Mouse (Mus musculus) midbrain, postnatal 0 days (tissue): ENCODE results near the gene Prmt1. TPM values are rescaled to one million over a fixed set of nuclear protein-coding genes. Genes with fewer than 3 reads are reported as not detected.
A peak's percentile ranks its signal among the peaks of the same experiment; 100 is the strongest.

Experiments
- ATAC-seq: fragments of 200-750 bp; cut with Nextera tagmentation; 2 replicates; pipeline ENCODE4 v1.8.0; 2017; ENCODE audit warnings: moderate number of reproducible peaks, mild to moderate bottlenecking, moderate TSS enrichment, moderate library complexity; ENCODE audit not compliant: low FRiP score
- DNase-seq: peaks from one replicate; pipeline ENCODE4 v3.0.0-alpha.2; 2015; ENCODE audit warnings: low spot score
- H3K27ac ChIP-seq: fragments of 300-500 bp; sonication (generic); 2 replicates; pipeline ENCODE4 v1.5.1; 2014; ENCODE audit warnings: low read depth, mild to moderate bottlenecking, low read length, mixed read lengths
- H3K27me3 ChIP-seq: fragments of 300-500 bp; sonication (generic); 2 replicates; pipeline ENCODE4 v1.6.1; 2014; ENCODE audit warnings: low read length, control low read depth, mixed read lengths; ENCODE audit not compliant: insufficient read depth
- H3K36me3 ChIP-seq: fragments of 300-500 bp; sonication (generic); 2 replicates; pipeline ENCODE4 v1.6.1; 2014; ENCODE audit warnings: low read length, control low read depth, mixed read lengths; ENCODE audit not compliant: insufficient read depth
- H3K4me1 ChIP-seq: fragments of 300-500 bp; sonication (generic); 2 replicates; pipeline ENCODE4 v1.6.1; 2014; ENCODE audit warnings: mild to moderate bottlenecking, control low read depth, antibody characterized with exemption, low read length, mixed read lengths; ENCODE audit not compliant: insufficient read depth
- H3K4me2 ChIP-seq: fragments of 300-500 bp; sonication (generic); 2 replicates; pipeline ENCODE4 v1.6.1; 2014; ENCODE audit warnings: low read depth, mild to moderate bottlenecking, low read length, mixed read lengths; ENCODE audit not compliant: poor library complexity, severe bottlenecking
- H3K4me3 ChIP-seq: fragments of 300-500 bp; sonication (generic); 2 replicates; pipeline ENCODE4 v1.5.1; 2014; ENCODE audit warnings: low read depth, mild to moderate bottlenecking, low read length, moderate library complexity
- H3K9ac ChIP-seq: fragments of 300-500 bp; sonication (generic); replicated peaks from 2 replicates; pipeline ENCODE4 v1.6.1; 2014; ENCODE audit warnings: mild to moderate bottlenecking, low read length, moderate library complexity, mixed read lengths; ENCODE audit not compliant: poor library complexity, severe bottlenecking
- H3K9me3 ChIP-seq: fragments of 300-500 bp; sonication (generic); 2 replicates; pipeline ENCODE4 v1.6.1; 2016; ENCODE audit warnings: low read length, control low read depth
- CTCF ChIP-seq: IDR thresholded peaks from 2 replicates; pipeline ENCODE4 v1.5.1; 2016; ENCODE audit warnings: antibody characterized with exemption, mild to moderate bottlenecking
- WGBS: fragments of 180-500 bp; shearing (Covaris S2); extraction: QIAGEN DNeasy Blood & Tissue Kit; methylation state at CpG from one replicate; pipeline ENCODE4 v1.1.7; 2014; 5-methylcytosine and 5-hydroxymethylcytosine counted together
- polyA plus RNA-seq: library from polyadenylated mRNA; unstranded; fragments of >200 nt; fragmentation: Nextera tagmentation; extraction: Ambion mirVana; gene quantifications from 2 replicates; pipeline ENCODE4 v1.2.1, GENCODE M21; 2015
- total RNA-seq: library from RNA; depleted of rRNA; stranded (reverse); fragments of >200 nt; gene quantifications from 2 replicates; pipeline ENCODE4 v1.2.3, GENCODE M21; 2014

The Prmt1 gene
- total and polyA plus RNA-seq, 2 experiments from 2014 or later = 285 to 580 TPM

DNA sequence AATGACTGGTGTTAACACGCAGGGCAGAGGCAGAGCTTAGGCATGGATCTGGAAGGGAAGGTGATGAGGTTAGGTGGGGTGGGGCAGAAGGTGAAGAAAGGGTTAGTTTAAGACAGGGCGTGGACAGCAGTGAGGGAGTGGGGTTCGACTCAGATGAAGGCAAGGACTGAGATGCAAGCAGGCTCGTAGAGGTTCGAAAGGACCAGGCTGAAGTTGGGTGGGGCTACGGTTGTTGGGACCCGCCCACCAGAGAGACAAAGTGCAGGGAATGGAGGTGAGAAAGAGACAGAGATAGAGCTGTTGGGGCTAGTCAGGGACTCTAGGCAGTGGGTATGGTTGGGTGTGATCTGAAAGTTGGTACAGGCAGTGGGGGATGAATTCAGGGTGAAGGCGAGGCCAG, 24.0 kb downstream of the Prmt1 start:
- DNase-seq (no peak), ATAC-seq (no peak)
- Histone ChIP-seq H3K36me3 (peaks cover 46% of the 10 kb centered on the region), H3K9me3 (no peaks in the 10 kb centered on the region), H3K27me3 (no peaks in the 10 kb centered on the region), H3K4me3 (no peak overlapping the region), H3K27ac (no peak overlapping the region), H3K4me2 (no peak overlapping the region), H3K9ac (no peak overlapping the region), H3K4me1 (no peaks in the 10 kb centered on the region)
- TF ChIP-seq CTCF = no peak
- WGBS = 84% methylated on average over 8 of the region's 8 CpGs

DNA sequence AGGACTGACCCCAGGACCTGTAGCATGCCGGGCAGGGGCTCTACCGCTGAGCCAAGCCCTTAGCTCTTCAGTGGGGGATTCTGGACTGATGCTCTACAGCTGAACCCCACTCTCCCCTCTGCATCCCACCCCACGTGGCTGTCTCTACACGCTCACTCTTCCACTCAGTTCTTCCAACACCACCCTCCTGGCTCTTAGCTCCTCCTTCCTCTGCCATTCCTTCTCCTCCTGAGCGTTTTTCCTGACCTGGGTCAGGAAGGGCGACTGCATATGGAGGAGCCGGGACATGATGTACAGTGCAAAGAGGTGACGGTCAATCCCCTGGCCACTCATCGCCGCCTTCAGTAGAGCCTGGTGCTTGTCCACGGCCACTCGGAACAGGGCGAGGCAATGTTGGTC, 25.9 kb downstream of the Prmt1 start:
- WGBS = 94% methylated on average over 13 of the region's 13 CpGs
- TF ChIP-seq CTCF = no peak
- H3K36me3 ChIP-seq = peaks cover 40% of the 10 kb centered on the region

DNA sequence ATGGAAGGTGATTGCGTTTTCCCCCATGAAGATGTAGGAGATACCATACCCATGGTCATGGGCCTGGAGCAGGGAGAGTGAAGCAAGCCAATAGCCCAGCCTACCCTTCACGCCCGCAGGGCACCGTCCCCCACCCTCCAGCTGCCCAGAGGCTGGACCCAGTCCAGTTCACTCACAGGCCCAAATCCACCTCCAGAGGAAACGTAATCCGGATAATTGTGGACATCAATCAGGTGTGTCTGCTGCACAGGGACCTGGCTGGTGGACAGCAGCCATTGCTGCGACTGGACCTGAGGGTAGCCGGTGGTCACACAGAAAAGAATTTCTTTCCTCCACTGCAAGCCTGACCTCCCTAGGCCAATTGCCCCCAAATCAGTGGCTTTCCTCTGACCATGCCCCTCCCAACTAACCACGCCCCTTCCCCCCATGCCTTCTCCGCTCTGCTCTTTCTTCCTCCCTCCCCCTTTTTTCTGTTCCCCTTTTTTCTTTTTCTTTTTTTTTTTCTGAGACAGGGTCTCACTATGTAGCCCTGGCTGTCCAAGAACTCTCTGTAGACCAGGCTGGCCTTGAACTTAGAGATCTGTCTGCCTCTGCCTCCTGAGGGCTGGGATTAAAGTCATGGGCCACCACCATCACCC, 26.4 kb downstream of the Prmt1 start:
- Histone ChIP-seq H3K4me3 (no peak overlapping the region), H3K27ac (no peak overlapping the region), H3K27me3 (no peaks in the 10 kb centered on the region), H3K9ac (no peak overlapping the region), H3K4me1 (no peaks in the 10 kb centered on the region), H3K9me3 (no peaks in the 10 kb centered on the region), H3K4me2 (no peak overlapping the region), H3K36me3 (peaks cover 36% of the 10 kb centered on the region)
- TF ChIP-seq CTCF = no peak
- DNase-seq (no peak), ATAC-seq (no peak)
- WGBS = 90% methylated on average over 10 of the region's 10 CpGs

More for the DNA sequence above, 25.9 kb downstream of the Prmt1 start:
- Histone ChIP-seq H3K9me3 (no peaks in the 10 kb centered on the region), H3K4me1 (no peaks in the 10 kb centered on the region), H3K4me2 (no peak overlapping the region), H3K4me3 (no peak overlapping the region), H3K9ac (no peak overlapping the region), H3K27me3 (no peaks in the 10 kb centered on the region), H3K27ac (no peak overlapping the region)
- no peak for DNase-seq
- no peak for ATAC-seq

GRCm38 (mm10) chr7:44959281-44959680, 27.1 kb downstream of the Prmt1 start:
- Histone ChIP-seq H3K27me3 (no peaks in the 10 kb centered on the region), H3K4me3 (no peak overlapping the region), H3K27ac (no peak overlapping the region), H3K9ac (no peak overlapping the region), H3K4me1 (no peaks in the 10 kb centered on the region), H3K4me2 (no peak overlapping the region), H3K36me3 (peaks cover 33% of the 10 kb centered on the region), H3K9me3 (no peaks in the 10 kb centered on the region)
- ATAC-seq (no peak), DNase-seq (no peak)
- WGBS = 85% methylated on average over 8 of the region's 8 CpGs
- TF ChIP-seq CTCF = no peak

DNA sequence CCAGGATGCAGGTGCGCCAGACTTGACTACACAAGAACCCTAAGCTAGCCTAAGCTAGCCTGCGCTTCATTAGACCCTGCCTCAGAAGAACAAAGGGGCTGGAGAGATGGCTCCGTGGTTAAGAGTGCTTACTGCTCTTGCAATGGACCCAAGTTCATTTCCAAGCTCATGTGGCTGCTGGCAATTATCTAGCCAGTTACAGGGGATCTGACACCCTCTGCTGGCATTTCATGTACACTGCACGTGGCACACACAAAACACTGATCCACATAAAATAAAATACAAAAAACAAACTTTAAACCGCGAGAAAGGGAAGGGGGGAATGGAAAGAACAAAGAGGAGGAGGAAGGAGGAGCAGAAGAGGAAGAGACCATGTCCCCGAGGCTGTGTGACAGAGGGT, 28.2 kb downstream of the Prmt1 start:
- no peak overlapping the region for H3K27ac ChIP-seq
- no peak overlapping the region for H3K4me3 ChIP-seq
- no peak overlapping the region for H3K4me2 ChIP-seq
- TF ChIP-seq CTCF = peak; percentile 82
- no peaks in the 10 kb centered on the region for H3K4me1 ChIP-seq
- H3K27me3 ChIP-seq = no peaks in the 10 kb centered on the region
- DNase-seq = peak; percentile 72
- ATAC-seq = no peak
- H3K9me3 ChIP-seq = no peaks in the 10 kb centered on the region
- H3K9ac ChIP-seq = no peak overlapping the region
- H3K36me3 ChIP-seq = peaks cover 33% of the 10 kb centered on the region
- 56% methylated on average over 7 of the region's 7 CpGs for WGBS

DNA sequence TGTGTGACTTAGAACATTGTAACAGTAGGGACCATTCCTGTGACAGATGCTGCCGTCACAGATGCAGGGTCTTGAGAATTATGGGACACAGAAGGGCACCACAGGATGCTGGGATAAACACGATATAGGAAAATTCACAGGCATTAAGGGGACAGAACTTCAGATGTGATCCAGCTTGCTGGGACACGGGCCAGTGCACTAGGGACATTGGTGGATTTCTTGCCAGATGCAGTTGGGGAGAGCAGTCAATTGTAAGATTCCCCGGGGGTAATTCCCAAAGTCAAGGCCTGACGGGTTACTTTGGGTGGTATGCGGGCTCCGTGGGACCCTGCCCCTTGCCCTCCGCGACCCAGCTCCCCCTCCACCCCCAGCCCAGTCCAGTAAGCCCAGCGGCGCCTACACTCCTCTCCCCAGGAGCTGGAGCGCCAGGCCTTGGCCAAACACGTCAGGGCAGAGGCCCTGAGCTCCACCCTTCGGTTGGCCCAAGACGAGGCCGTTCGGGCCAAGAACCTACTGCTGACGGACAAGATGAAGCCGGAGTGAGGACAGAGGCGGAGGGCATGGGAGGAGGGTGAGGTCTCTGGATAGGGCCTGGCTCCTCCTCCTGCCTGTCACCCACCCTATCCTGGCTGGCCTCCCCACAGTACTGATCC, 29.1 kb downstream of the Prmt1 start:
- Histone ChIP-seq H3K4me2 (no peak overlapping the region), H3K9me3 (no peaks in the 10 kb centered on the region), H3K4me3 (no peak overlapping the region), H3K9ac (no peak overlapping the region), H3K36me3 (peaks cover 25% of the 10 kb centered on the region), H3K4me1 (no peaks in the 10 kb centered on the region), H3K27ac (no peak overlapping the region), H3K27me3 (no peaks in the 10 kb centered on the region)
- ATAC-seq (no peak), DNase-seq (no peak)
- WGBS = 72% methylated on average over 20 of the region's 20 CpGs
- TF ChIP-seq CTCF = no peak
